Mouse (Mus musculus) stomach, postnatal 0 days (tissue): Measurements from ENCODE around the gene Itm2b.

Experiments
- CTCF ChIP-seq: IDR thresholded peaks from 2 replicates; pipeline ENCODE4 v1.5.1; 2016; ENCODE audit warnings: antibody characterized with exemption, low read depth, mild to moderate bottlenecking, moderate library complexity
- EP300 ChIP-seq: optimal IDR thresholded peaks from 2 replicates; pipeline ENCODE3; 2016; ENCODE audit warnings: antibody characterized with exemption

- TF ChIP-seq CTCF (no peak), EP300 (no peak)
These were observed 13.5 kb downstream of the Itm2b start for GRCm38 (mm10) chr14:73371577-73371976.
